Mouse (Mus musculus): ENCODE measurements around the gene Fbxo22.
A peak's percentile ranks its signal among the peaks of the same experiment; 100 is the strongest.
"Not testable (repeated sequence)": the region's sequence is repeated elsewhere in the genome, so short reads cannot be mapped to it uniquely, and the experiment has no call there.

The Fbxo22 gene

DNA sequence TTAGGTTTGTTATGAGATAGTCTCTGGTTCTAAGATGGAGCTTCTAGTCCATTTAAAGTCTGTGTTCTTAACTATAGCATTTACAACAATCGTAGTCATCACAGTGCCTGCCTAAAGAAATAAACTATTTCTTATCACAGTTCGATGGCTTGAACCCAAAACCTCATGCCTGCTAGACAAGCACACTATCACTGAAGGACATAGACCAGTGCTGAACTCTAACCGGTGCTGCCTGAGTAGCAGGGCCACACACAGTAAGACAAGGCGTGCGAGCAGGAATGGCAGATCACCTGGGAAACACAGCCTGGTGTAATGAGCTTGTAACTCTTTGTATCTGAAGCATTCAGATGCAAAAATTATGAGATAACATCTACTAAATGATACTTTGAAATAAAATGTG, 32.1 kb downstream of the Fbxo22 start:
- no peak for DNase-seq

GRCm38 (mm10) chr9:55241863-55242685, 33.3 kb downstream of the Fbxo22 start:
- DNase-seq, result no peak

DNA sequence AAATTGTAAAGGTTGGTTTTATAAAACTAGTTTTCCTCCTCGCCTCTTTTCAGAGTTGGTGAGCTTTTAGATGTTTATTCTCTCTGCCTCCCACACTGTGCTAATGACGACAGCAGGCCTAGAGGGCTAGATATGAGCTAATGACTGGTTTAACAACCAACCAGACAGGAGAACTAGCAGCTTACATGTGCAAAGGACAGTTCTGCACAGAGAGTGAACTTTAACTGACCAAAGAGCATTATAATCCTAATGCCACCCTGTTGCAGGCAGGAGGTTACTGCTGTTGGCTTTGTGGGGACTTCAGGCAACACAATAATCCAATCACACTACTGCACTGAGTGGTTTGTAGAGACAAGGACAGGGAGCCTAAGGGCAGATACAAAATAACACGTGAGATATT, 34.6 kb downstream of the Fbxo22 start:
- no peak for DNase-seq

DNA sequence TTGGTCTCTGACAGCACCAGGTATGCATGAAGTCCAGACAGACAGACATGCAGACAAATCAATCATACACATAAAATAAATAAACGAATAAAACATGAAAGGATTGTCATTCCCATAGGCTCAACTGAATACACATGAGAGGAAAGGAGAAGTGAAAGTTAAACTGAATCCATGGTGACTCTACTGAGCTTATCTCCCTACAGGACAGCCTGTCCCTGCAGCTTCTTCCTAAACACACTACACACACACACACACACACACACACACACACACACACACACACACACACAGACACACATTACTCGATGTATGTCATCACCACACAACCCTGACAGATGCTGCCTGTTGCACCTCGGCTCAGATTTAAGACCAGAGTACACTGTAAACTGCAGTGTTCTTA, 35.4 kb downstream of the Fbxo22 start:
- DNase-seq, result no peak

DNA sequence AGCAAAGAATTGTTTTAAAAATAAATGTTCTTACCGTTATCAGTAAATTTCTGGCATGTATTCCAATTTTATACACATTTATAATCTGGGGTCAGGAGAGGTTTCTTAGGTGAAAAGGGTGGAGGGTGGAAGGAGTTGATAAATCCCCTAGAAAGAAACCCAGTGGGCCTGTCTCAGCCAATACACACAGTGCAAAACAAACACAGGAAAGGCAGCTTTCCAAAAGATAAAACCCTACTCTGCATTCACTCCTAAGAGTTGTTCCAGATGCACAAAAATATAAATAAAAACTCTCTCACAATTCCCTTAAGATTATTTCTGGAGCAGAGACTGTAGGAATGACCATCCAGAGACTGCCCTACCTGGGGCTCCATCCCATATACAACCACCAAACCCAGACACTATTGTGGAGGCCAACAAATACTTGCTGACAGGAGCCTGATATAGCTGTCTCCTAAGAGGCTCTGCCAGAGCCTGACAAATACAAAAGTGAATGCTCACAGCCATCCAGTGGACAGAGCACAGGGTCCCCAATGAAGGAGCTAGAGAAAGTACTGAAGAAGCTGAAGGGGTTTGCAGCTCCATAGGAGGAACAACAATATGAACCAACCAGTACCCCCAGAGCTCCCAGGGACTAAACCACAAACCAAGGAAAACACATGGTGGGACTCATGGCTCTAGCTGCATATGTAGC, 36.5 kb downstream of the Fbxo22 start:
- DNase-seq, result not testable (repeated sequence)

GRCm38 (mm10) chr9:55246440-55246839, 37.7 kb downstream of the Fbxo22 start:
- no peak for DNase-seq

DNA sequence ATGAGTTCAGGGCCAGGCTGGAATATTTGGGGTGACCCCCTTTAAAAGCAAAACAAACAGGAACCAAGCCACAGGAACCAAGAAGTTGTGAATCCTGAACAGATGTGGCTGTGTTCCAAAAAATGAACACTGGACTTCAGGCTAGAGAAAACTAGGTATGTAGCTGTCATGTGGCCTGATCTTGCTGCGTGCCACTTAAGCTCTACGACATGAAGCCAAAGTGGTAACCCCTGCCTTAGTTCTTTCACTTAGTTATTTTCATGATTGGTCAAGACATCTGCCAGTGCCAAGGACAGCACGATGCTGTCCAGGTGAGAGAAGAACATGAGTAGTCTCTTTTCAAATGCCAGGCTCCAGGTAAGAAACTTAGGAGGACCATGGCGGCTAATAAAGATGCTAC, 38.2 kb downstream of the Fbxo22 start:
- DNase-seq, result no peak

GRCm38 (mm10) chr9:55248465-55248864, 39.7 kb downstream of the Fbxo22 start:
- DNase-seq, result no peak

DNA sequence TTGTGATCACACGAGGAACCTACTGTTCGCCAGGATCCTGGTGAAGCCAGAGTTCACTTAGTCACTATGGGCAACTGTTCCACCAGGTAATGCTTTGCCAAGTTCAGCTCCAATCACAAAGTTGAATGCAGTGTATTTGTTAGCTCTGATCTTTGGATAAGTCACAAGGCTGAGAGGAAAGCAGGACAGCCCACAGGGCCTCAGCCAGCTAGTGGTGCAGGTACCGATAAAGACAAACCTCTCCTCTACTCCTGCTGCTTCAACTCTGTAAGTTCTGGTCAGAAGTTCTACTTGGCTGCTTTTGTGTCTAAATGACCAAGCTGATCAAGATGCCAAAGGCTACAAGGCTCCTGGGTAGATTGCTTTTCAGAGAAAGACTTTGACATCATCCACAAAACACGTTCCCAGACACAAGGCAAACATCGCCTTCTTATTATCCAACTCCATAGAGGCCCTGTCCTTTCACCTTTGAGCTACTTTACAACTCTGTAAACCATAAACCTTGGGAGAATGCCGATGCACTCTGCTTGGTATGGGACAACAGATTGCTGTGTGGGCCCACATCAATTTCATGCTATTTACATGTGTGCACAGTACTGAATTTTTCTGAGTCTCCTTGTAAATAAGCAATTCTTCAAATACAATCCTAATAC, 42.0 kb downstream of the Fbxo22 start:
- no peak for DNase-seq

GRCm38 (mm10) chr9:55252097-55252496, 43.4 kb downstream of the Fbxo22 start:
- not testable (repeated sequence) for DNase-seq

DNA sequence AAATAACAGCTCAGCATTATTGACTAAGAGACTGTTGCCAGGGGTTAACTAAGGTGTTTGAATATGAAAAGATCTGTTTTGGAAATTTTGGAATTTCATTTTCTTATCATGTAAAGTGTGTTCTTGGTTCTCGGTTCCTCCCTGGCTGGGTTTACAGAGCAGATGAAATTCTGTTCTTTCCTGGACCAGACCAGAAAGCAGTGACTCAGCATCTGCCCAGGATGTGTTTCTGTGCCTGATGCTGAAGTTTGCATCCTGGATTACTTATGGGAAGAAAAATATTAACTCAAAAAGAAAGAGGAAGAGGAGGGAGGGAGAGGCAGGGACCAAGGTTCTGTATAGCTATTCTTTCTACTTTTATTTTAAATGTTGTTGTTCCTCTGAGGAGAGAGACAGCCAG, 45.1 kb downstream of the Fbxo22 start:
- no peak for DNase-seq

GRCm38 (mm10) chr9:55255056-55255455, 46.3 kb downstream of the Fbxo22 start:
- no peak for DNase-seq

- no peak for DNase-seq
Observed at GRCm38 (mm10) chr9:55255604-55256003, 46.9 kb downstream of the Fbxo22 start.

GRCm38 (mm10) chr9:55257105-55257504, 48.4 kb downstream of the Fbxo22 start:
- no peak for DNase-seq

GRCm38 (mm10) chr9:55259741-55260140, 51.0 kb downstream of the Fbxo22 start:
- DNase-seq, result no peak

- DNase-seq, result no peak
Observed at GRCm38 (mm10) chr9:55264356-55265302, 55.9 kb downstream of the Fbxo22 start.

- DNase-seq, result no peak
Observed at GRCm38 (mm10) chr9:55271960-55272560, 63.3 kb downstream of the Fbxo22 start.

GRCm38 (mm10) chr9:55273906-55274305, 65.2 kb downstream of the Fbxo22 start:
- DNase-seq, result peak; percentile 76
